Mouse (Mus musculus): ENCODE results near the gene Fars2.

Gene Fars2

DNA sequence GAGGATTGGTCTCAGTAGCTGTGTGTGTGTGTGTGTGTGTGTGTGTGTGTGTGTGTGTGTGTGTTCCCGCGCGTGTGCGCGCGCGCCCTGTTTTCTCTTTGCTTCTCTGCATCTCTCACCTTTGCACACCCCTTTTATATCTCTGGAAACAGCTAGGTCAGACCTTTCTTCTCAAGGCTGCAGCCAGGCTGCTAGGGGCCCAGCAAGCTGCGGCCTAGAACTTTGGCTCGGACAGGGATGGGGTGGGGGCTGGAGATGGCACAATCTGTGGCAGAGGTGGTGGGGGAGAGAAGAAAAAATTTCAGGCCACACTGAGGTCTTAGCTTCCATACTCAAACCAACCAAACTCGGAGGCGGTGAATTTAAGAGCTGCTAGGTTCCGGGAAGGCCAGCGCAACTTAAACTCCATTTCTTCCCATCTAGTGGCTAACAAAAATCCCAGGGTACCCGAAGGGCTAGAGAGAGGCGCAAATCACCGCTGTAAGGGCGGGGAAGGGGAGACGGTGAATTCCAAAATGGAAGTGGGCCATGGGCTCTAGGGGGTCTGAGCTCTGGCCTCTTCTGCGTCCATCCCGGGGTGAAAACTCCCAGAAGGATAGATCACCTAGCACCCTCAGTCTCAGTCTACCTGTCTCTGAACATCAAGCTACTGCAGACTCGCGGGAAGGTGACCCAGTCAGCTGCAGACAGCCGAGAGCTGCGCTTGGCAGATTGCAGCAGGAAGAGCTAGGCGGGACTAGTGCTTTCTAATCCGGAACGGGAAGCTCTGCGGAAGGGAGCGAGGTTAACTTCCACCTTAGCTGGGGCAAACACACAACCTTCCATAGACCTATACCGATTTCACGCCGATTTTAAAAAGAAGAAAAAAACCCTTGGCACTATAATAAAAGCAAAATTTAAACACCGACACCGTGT is 614.1 kb downstream of the Fars2 start:
- DNase-seq (ENCODE audit: low read depth, low spot score), result peak; percentile 49

DNA sequence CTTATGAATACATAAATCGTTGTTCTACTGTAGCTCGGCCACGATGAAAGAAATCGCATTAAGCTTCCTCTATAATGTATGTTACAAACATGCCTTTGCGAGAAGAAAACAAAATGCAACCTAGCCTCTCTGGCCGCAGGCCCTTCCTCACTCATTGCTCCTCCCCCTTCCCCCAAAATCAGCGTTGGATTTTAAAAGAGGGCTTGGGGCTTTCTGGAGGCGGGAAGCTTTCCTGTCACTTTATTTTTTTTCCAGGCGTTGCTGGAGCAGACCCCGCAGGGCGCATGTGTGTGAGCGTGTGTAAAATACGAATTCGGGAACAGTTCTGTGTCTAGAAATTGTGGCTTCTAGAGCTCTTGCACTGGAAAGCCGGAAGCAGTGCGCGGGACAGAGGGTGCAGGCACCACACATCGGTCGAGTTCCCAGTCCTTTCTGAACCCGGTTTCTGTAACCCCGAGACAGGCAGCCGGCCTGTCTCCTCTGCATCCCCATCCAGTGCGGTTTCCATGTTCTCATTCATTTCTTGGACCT is 614.8 kb downstream of the Fars2 start:
- no peak for DNase-seq (ENCODE audit: low read depth, low spot score)

GRCm38 (mm10) chr13:36732891-36733490 is 615.8 kb downstream of the Fars2 start:
- no peak for DNase-seq (ENCODE audit: low read depth, low spot score)

DNA sequence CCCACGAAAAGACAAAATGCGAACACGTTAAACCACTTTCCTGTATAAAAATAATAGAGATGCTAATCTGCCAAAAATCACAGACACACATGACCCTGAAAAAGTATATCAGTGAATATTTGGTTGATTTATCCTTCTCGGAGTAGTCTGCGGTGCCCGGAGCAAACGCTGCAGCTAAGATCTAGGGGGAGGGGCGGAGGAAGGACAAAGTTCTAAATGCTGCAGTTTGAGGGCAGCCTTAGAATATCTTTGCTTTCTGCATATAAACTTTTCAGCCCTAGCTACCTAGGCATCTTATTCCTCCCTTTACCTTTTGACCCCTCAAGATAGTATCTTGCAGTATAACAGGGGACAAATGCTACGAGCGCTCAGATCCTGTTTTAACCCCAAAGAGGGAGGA is 616.4 kb downstream of the Fars2 start:
- DNase-seq (ENCODE audit: low read depth, low spot score), result no peak

DNA sequence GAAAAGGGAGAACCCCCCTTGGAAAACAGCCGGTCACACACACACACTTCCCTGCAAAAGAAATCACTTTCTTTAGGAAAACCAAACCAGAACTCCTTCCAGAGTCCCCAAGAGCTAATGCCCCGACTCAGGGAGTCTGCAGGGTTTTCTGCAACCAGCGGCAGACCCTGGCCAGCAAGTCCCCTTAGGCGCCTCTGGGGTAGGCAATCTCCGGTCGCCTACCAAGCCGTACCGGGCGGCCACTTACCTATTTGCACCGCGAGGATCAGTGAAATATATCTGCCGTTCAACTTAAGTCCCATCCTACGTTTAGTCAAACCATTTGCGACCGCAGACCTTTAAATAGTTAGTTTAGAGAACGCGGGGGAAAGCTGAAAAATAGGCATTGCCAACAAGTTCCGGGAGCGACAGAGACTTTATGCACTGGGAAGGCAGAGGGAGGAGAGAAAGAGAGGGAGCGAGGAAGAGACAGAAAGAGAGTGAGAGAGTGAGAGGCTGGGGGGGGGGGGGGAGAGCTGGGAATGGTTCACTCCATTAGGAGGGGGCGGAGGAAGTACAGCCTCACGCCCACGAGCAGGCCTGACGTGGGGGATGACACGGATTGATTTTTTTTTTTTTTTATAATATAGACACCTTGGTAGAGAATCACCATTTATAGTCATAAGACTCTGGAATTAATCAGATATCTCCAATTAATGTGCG is 616.9 kb downstream of the Fars2 start:
- DNase-seq (ENCODE audit: low read depth, low spot score), result no peak

GRCm38 (mm10) chr13:36734731-36735571 is 617.7 kb downstream of the Fars2 start, which contains the start of gene Nrn1:
Gene Nrn1, minus strand, starts transcription at chr13:36735131.
- DNase-seq (ENCODE audit: low read depth, low spot score), result peak; percentile 38

- peak; percentile 93 for DNase-seq (ENCODE audit: low read depth, low spot score)
Observed at GRCm38 (mm10) chr13:36735901-36736618, 618.8 kb downstream of the Fars2 start.

DNA sequence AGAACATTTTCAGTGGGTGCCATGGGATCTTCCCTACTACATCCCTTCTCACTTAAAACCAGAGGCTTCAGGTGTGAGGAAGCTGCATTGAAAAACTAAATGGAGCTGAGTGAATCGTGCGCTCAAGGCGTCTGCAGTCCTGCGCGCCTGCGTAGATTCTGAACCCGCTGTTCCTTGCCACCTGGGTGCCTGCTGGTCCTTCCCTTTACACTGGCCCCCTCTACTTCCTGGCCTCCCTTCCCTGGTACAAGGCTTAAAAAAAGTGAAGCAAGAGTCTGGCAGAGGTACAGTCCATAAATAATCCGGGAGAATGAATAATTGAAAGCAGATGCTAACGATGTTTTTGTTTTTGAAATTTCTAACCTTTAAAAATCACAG is 619.4 kb downstream of the Fars2 start:
- no peak for DNase-seq (ENCODE audit: low read depth, low spot score)

DNA sequence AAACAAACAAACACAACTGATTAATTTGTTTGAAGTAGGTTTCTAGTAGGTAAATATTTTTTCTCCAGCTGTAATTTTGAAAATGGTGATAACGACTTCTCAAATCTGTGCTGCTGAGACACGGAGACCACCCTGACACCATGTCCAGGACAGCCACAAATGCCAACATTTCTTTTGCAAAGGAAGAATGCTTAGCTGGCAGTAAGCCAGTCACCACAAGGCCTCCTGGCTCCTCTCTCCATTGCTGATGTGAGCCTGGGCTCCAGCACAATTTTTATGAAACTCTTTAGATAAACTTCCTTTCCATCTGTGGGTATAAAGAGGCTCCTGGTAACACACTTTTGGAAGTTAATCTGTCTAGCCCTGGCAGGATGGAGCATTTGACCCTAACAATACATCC is 632.8 kb downstream of the Fars2 start:
- DNase-seq (ENCODE audit: low read depth, low spot score), result no peak

GRCm38 (mm10) chr13:36751861-36752260 is 634.6 kb downstream of the Fars2 start:
- DNase-seq (ENCODE audit: low read depth, low spot score), result no peak

GRCm38 (mm10) chr13:36766801-36767200 is 649.6 kb downstream of the Fars2 start:
- peak; percentile 11 for DNase-seq (ENCODE audit: low read depth, low spot score)

Data from R1 (cell line).